Mouse (Mus musculus): ENCODE data around the gene Klhdc8a. TPM values are rescaled to one million over a fixed set of nuclear protein-coding genes. Genes with fewer than 3 reads are reported as not detected.

Gene Klhdc8a
- total and polyA plus RNA-seq, 3 experiments, result not detected

DNA sequence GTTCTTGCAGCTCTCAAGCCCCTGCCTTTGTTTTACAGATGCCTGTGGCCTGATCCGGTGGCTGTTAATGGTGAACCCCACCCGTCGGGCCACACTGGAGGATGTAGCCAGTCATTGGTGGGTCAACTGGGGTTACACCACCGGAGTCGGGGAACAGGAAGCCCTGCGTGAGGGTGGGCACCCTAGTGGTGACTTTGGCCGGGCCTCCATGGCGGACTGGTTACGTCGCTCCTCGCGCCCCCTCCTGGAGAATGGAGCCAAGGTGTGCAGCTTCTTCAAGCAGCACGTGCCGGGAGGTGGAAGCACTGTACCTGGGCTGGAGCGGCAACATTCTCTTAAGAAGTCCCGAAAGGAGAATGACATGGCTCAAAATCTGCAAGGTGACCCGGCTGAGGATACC, 32.9 kb downstream of the Klhdc8a start:
- peaks cover 4% of the 10 kb centered on the region for H3K27me3 ChIP-seq (replicated peaks)
- H3K9me3 ChIP-seq (replicated peaks; ENCODE audit: low read length), result no peaks in the 10 kb centered on the region
- peaks cover 0 to 2% of the 10 kb centered on the region in 2 experiments; a peak in 2 of 4 replicates for H3K4me1 ChIP-seq (ENCODE audit: control insufficient read depth in 1 of 2, insufficient read depth in 2 of 2)
- DNase-seq (ENCODE audit: extremely low read depth), result no peak
- H3K4me2 ChIP-seq (ENCODE audit: insufficient read depth, low read depth, poor library complexity, severe bottlenecking), result no peak overlapping the region
- no peak overlapping the region for H3K9ac ChIP-seq (ENCODE audit: insufficient read depth, low read depth)
- dilution Hi-C loops (cut with MboI; ENCODE audit: extremely low pct_ligation_motif_present, extremely low pct_unique_long_range_greater_than_20kb, low sequenced_read_pairs) (no loop called here), in situ Hi-C loops (cut with MboI; ENCODE audit: low pct_ligation_motif_present, low pct_unique_long_range_greater_than_20kb, low sequenced_read_pairs) (no loop called here)
- no peaks in the 10 kb centered on the region for H3K79me2 ChIP-seq (replicated peaks; ENCODE audit: control insufficient read depth, extremely low read depth, insufficient read depth, poor library complexity, severe bottlenecking)
- H3K36me3 ChIP-seq (replicated peaks in 1 of 2; ENCODE audit: control insufficient read depth in 1 of 2, insufficient read depth in 1 of 2, low read length in 1 of 2), result no peaks in the 10 kb centered on the region
- H3K4me3 ChIP-seq (replicated peaks in 1 of 3; ENCODE audit: low read depth in 2 of 3, low read length in 2 of 3, poor library complexity in 1 of 3), result no peak overlapping the region
- no peak overlapping the region for H3K27ac ChIP-seq (ENCODE audit: insufficient read depth, low read depth)
- no peak for TF ChIP-seq EP300 (IDR thresholded peaks at IDR 0.05; ENCODE audit: low read length)
- TF ChIP-seq MXI1 (IDR thresholded peaks at IDR 0.05; ENCODE audit: low read depth, low read length), result no peak
- no peak for TF ChIP-seq ZNF384 (IDR thresholded peaks at IDR 0.05; ENCODE audit: low read depth, low read length)
- TF ChIP-seq MEF2A (IDR thresholded peaks at IDR 0.05; ENCODE audit: borderline replicate concordance, low read depth, low read length), result no peak
- no peak for TF ChIP-seq MAZ (IDR thresholded peaks at IDR 0.05; ENCODE audit: low read depth, low read length)
- no peak for TF ChIP-seq POLR2AphosphoS2 (IDR thresholded peaks at IDR 0.05; ENCODE audit: low read depth, low read length)
- TF ChIP-seq CTCF (conservative IDR thresholded peaks at IDR 0.05 in 1 of 2, IDR thresholded peaks at IDR 0.05 in 1 of 2; ENCODE audit: low read depth in 2 of 2, low read length in 2 of 2), result no peak

GRCm38 (mm10) chr1:132333201-132333600, 34.8 kb downstream of the Klhdc8a start:
- DNase-seq (ENCODE audit: extremely low read depth), result no peak
- H3K9ac ChIP-seq (ENCODE audit: insufficient read depth, low read depth), result no peak overlapping the region
- no peak overlapping the region for H3K4me2 ChIP-seq (ENCODE audit: insufficient read depth, low read depth, poor library complexity, severe bottlenecking)
- in situ Hi-C loops (cut with MboI; ENCODE audit: low pct_ligation_motif_present, low pct_unique_long_range_greater_than_20kb, low sequenced_read_pairs) (no loop called here), dilution Hi-C loops (cut with MboI; ENCODE audit: extremely low pct_ligation_motif_present, extremely low pct_unique_long_range_greater_than_20kb, low sequenced_read_pairs) (no loop called here)
- peaks cover 4% of the 10 kb centered on the region for H3K27me3 ChIP-seq (replicated peaks)
- TF ChIP-seq USF2 (conservative IDR thresholded peaks at IDR 0.05; ENCODE audit: low read depth, low read length) (no peak), NRF1 (IDR thresholded peaks at IDR 0.05; ENCODE audit: low read depth, low read length) (no peak), PAX5 (IDR thresholded peaks at IDR 0.05; ENCODE audit: low read length) (no peak), UBTF (IDR thresholded peaks at IDR 0.05; ENCODE audit: low read depth, low read length) (no peak), SMC3 (IDR thresholded peaks at IDR 0.05; ENCODE audit: low read depth, low read length) (no peak), ZNF384 (IDR thresholded peaks at IDR 0.05; ENCODE audit: low read depth, low read length) (no peak), MAFK (IDR thresholded peaks at IDR 0.05; ENCODE audit: insufficient replicate concordance, low read length) (no peak), POLR2AphosphoS2 (IDR thresholded peaks at IDR 0.05; ENCODE audit: low read depth, low read length) (no peak), TBP (conservative IDR thresholded peaks at IDR 0.05; ENCODE audit: low read depth, low read length) (no peak), TCF12 (IDR thresholded peaks at IDR 0.05; ENCODE audit: low read depth, low read length) (no peak), MXI1 (IDR thresholded peaks at IDR 0.05; ENCODE audit: low read depth, low read length) (no peak), MYC (IDR thresholded peaks at IDR 0.05; ENCODE audit: low read depth, low read length) (no peak), RAD21 (IDR thresholded peaks at IDR 0.05; ENCODE audit: low read depth, low read length) (no peak), MEF2A (IDR thresholded peaks at IDR 0.05; ENCODE audit: borderline replicate concordance, low read depth, low read length) (no peak)
- no peak overlapping the region for H3K27ac ChIP-seq (ENCODE audit: insufficient read depth, low read depth)
- H3K4me3 ChIP-seq (replicated peaks in 1 of 3; ENCODE audit: low read depth in 2 of 3, low read length in 2 of 3, poor library complexity in 1 of 3), result no peak overlapping the region
- no peaks in the 10 kb centered on the region for H3K36me3 ChIP-seq (replicated peaks in 1 of 2; ENCODE audit: control insufficient read depth in 1 of 2, insufficient read depth in 1 of 2, low read length in 1 of 2)
- H3K79me2 ChIP-seq (replicated peaks; ENCODE audit: control insufficient read depth, extremely low read depth, insufficient read depth, poor library complexity, severe bottlenecking), result no peaks in the 10 kb centered on the region
- no peaks in the 10 kb centered on the region for H3K9me3 ChIP-seq (replicated peaks; ENCODE audit: low read length)
- peaks cover 0 to 9% of the 10 kb centered on the region in 2 experiments; a peak in 2 of 4 replicates for H3K4me1 ChIP-seq (ENCODE audit: control insufficient read depth in 1 of 2, insufficient read depth in 2 of 2)
